10 mouse cellular contexts compared by ENCODE assay signal in genomic region chr9:99451161-99451560, GRCm38 (mm10). TPM values are rescaled to one million over a fixed set of nuclear protein-coding genes. Genes with fewer than 3 reads are reported as not detected.
DNase-seq lines count a peak whose midpoint lies in the region; ATAC-seq lines count a peak whose summit lies in the region.
"Had no signal": no experiment of that assay in that cellular context is flagged by ENCODE, and none has a peak within 500 bp of the region (broad histone marks: within the 10 kb centered on the region; RNA-seq: fewer than 3 reads in every experiment).

TSS of gene Nme9 (plus strand) at chr9:99451475.

- no peak for ATAC-seq in neural tube, embryonic 12.5 days (ENCODE audit: low FRiP score, low read depth)
- no peak for ATAC-seq in limb, embryonic 11.5 days (ENCODE audit: insufficient number of reproducible peaks, low FRiP score, low TSS enrichment, low read depth)
- ATAC-seq in stomach, embryonic 15.5 days (ENCODE audit: insufficient read depth, low FRiP score, low read depth), result peak; percentile 68

- H3K36me3 ChIP-seq in neural tube, embryonic 12.5 days, result no peaks in the 10 kb centered on the region
- H3K36me3 ChIP-seq in limb, embryonic 11.5 days (ENCODE audit: control insufficient read depth, insufficient read depth, low read length), result no peaks in the 10 kb centered on the region
- H3K36me3 ChIP-seq in stomach, embryonic 15.5 days, result no peaks in the 10 kb centered on the region

- no peaks in the 10 kb centered on the region; the same call in 1 of the 2 replicates for H3K4me1 ChIP-seq in neural tube, embryonic 12.5 days
- H3K4me1 ChIP-seq in limb, embryonic 11.5 days (ENCODE audit: control insufficient read depth, insufficient read depth, low read length), result no peaks in the 10 kb centered on the region
- H3K4me1 ChIP-seq in stomach, embryonic 15.5 days, result peaks cover 5% of the 10 kb centered on the region; the same call in 1 of the 2 replicates

- H3K9ac ChIP-seq in neural tube, embryonic 12.5 days, result no peak within 1 kb of the TSS
- no peak within 1 kb of the TSS for H3K9ac ChIP-seq in limb, embryonic 11.5 days (ENCODE audit: low read length)
- H3K9ac ChIP-seq in stomach, embryonic 15.5 days, result no peak within 1 kb of the TSS

- WGBS in neural tube, embryonic 12.5 days, result 11% methylated on average over 14 of the region's 14 CpGs
- WGBS in limb, embryonic 11.5 days, result 10% methylated on average over 14 of the region's 14 CpGs
- 7% methylated on average over 14 of the region's 14 CpGs for WGBS in stomach, embryonic 15.5 days

- peak within 1 kb of the TSS; percentile 30; the same call in 1 of the 2 replicates for H3K4me2 ChIP-seq in neural tube, embryonic 12.5 days (replicated peaks)
- H3K4me2 ChIP-seq in limb, embryonic 11.5 days (ENCODE audit: low read depth, severe bottlenecking), result no peak within 1 kb of the TSS
- peak within 1 kb of the TSS; percentile 32; the same call in 1 of the 2 replicates for H3K4me2 ChIP-seq in stomach, embryonic 15.5 days

- H3K9me3 ChIP-seq in neural tube, embryonic 12.5 days, result no peaks in the 10 kb centered on the region
- H3K9me3 ChIP-seq in limb, embryonic 11.5 days (ENCODE audit: control insufficient read depth, low read length), result no peaks in the 10 kb centered on the region
- no peaks in the 10 kb centered on the region for H3K9me3 ChIP-seq in stomach, embryonic 15.5 days

- H3K27me3 ChIP-seq in neural tube, embryonic 12.5 days (replicated peaks), result peaks cover 11% of the 10 kb centered on the region
- no peaks in the 10 kb centered on the region for H3K27me3 ChIP-seq in limb, embryonic 11.5 days (ENCODE audit: control insufficient read depth, insufficient read depth, low read length)
- H3K27me3 ChIP-seq in stomach, embryonic 15.5 days (replicated peaks), result 0 out of 2 replicates have a peak, but pooled peaks cover 4% of the 10 kb centered on the region

- no peak within 1 kb of the TSS for H3K27ac ChIP-seq in neural tube, embryonic 12.5 days
- H3K27ac ChIP-seq in limb, embryonic 11.5 days (replicated peaks; ENCODE audit: low read depth, low read length), result no peak within 1 kb of the TSS
- no peak within 1 kb of the TSS for H3K27ac ChIP-seq in stomach, embryonic 15.5 days

- no peak within 1 kb of the TSS for H3K4me3 ChIP-seq in neural tube, embryonic 12.5 days
- H3K4me3 ChIP-seq in limb, embryonic 11.5 days (ENCODE audit: low read depth, low read length), result no peak within 1 kb of the TSS
- no peak within 1 kb of the TSS for H3K4me3 ChIP-seq in stomach, embryonic 15.5 days (replicated peaks)

- peak; percentile 18 for DNase-seq in adrenal gland, postnatal 14 days
- no peak for DNase-seq in adrenal gland, adult 8-10 months
- DNase-seq in neural tube, embryonic 10.5 days (ENCODE audit: extremely low spot score, low spot score), result no peak
- DNase-seq in limb, embryonic 11.5 days (ENCODE audit: low spot score), result peak; percentile 34
- DNase-seq in T-cell, adult 2 months (ENCODE audit: low spot score), result no peak
- DNase-seq in layer of hippocampus, postnatal 14 days (ENCODE audit: low spot score in 2 of 2), result no peak
- DNase-seq: cerebellum, adult 9-10 months; right cerebral cortex, postnatal 25 days had no signal

RNA-seq across cellular contexts. Expression of gene Nme9, which starts in this region (rescaled TPM):
- total RNA-seq in adrenal gland, postnatal 14 days (2021), result not detected in 2 replicates
- not detected for total RNA-seq in adrenal gland, adult 8-10 months (2022)
- polyA plus RNA-seq in neural tube, embryonic 12.5 days (2016; fragmentation: Nextera tagmentation; extraction: Ambion mirVana), result not detected in 2 replicates
- polyA plus RNA-seq in limb, embryonic 11.5 days (2014; fragmentation: Nextera tagmentation; extraction: Ambion mirVana), result 0.31 TPM in 1 of 2 replicates, not detected in the other
- 0.13 and 0.15 TPM in 2 replicates for polyA plus RNA-seq in stomach, embryonic 15.5 days (2015; fragmentation: Nextera tagmentation; extraction: Ambion mirVana)
- 1 to 10 TPM in 1 of 2 experiments, under 1 TPM in 1; 0.64 to 1.1 TPM for total RNA-seq in layer of hippocampus, postnatal 14 days (2021)

Comparison
In these comparisons a context has a peak if more than half of its experiments do, and no peak if none do; other contexts are left out.
1. Peak in DNase-seq in adrenal gland, postnatal 14 days; RNA of the gene not detected or under 1 TPM.
2. Peak in DNase-seq in limb, embryonic 11.5 days; RNA of the gene not detected or under 1 TPM.
3. Peak in ATAC-seq and H3K4me2 ChIP-seq in stomach, embryonic 15.5 days; RNA of the gene not detected or under 1 TPM.